Mouse (Mus musculus) spleen, adult 2 months (tissue): ENCODE results near the gene Camsap2.

Source experiments
- CTCF ChIP-seq: fragments of 200-500 bp; IDR thresholded peaks from 2 replicates; pipeline ENCODE4 v1.5.1; 2011; ENCODE audit warnings: mild to moderate bottlenecking, inconsistent platforms; ENCODE audit not compliant: insufficient read depth, insufficient read length, insufficient replicate concordance; ENCODE audit errors: extremely low read depth
- POLR2A ChIP-seq: fragments of 200-500 bp; IDR thresholded peaks from 2 replicates; pipeline ENCODE4 v1.6.1; 2011; ENCODE audit warnings: low read depth, low read length, inconsistent platforms

- no peak for TF ChIP-seq CTCF
- TF ChIP-seq POLR2A = no peak
Measured at GRCm38 (mm10) chr1:136362567-136362966, 16.7 kb upstream of the Camsap2 start.
